Mouse (Mus musculus) small intestine, adult 2 months (tissue): Measurements from ENCODE around the gene Prkca.

Experiments
- CTCF ChIP-seq: fragments of 200-500 bp; IDR thresholded peaks from 2 replicates; pipeline ENCODE4 v1.5.1; 2012; ENCODE audit warnings: low read depth, mild to moderate bottlenecking, control low read depth, inconsistent platforms, low read length, moderate library complexity, mixed read lengths; ENCODE audit not compliant: insufficient replicate concordance, insufficient read length; ENCODE audit errors: extremely low read depth
- POLR2A ChIP-seq: fragments of 200-500 bp; IDR thresholded peaks from 2 replicates; pipeline ENCODE4 v1.6.1; 2012; ENCODE audit warnings: low read depth, mild to moderate bottlenecking, control low read depth, inconsistent platforms, low read length, moderate library complexity

DNA sequence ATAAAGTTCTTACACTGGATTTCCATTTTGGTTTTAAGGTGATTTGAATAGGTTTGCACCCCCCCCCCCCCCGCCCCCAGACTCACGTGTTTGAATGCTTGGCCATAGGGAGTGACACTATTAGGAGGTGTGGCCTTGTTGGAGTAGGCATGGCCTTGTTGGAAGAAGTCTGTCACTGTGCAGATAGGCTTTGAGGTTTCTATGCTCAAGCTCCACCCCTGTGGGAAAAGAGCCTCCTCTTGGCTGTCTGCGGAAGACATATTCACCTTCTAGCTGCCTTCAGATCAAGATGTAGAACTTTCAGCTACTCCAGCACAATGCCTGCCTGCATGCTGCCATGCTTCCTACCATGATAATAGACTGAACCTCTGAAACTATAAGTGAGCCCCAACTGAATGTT lies 49.9 kb downstream of the Prkca start:
- no peak for TF ChIP-seq POLR2A
- no peak for TF ChIP-seq CTCF
